Mouse (Mus musculus): ENCODE measurements around the gene Hsbp1. TPM values are rescaled to one million over a fixed set of nuclear protein-coding genes. Genes with fewer than 3 reads are reported as not detected.

Hsbp1 gene
- polyA plus RNA-seq, 1 experiment from 2014 or later, result 366 TPM

DNA sequence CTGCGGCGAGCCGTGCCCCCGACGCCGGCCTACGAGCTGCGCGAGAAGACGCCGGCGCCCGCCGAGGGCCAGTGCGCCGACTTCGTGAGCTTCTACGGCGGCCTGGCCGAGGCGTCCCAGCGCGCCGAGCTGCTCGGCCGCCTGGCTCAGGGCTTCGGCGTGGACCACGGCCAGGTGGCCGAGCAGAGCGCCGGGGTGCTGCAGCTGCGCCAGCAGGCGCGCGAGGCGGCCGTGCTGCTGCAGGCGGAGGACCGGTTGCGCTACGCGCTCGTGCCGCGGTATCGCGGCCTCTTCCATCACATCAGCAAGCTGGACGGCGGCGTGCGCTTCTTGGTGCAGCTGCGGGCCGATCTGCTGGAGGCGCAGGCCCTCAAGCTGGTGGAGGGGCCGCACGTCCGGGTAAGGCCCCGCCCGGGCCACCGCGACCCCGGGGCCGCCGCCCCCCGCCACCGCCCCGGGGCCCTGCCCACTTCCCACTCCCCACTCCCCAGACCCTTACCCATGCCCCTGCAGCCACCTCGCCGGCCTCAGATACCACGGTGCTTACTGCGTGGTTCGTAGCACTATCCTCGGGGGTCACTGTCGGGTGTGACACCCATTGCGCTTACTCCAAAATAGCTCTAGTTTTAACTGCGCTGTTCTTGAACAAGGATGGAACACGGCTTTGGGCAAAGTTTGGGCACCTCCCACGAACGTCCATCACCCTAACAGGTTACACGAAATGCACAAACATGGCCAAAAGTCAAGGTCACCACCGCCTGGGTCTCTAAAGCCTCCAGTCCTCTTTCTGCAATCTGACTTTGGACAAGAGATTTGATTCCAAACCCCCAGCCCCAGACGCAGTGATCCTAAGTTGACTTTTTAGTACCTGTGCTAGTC lies 51.0 kb downstream of the Hsbp1 start:
- 7% methylated on average over 68 of the region's 83 CpGs for WGBS
- no peak for DNase-seq (ENCODE audit: low spot score)
- ATAC-seq (ENCODE audit: low FRiP score), result peak; percentile 62

More for the DNA sequence above, 51.0 kb downstream of the Hsbp1 start:
- no peaks in the 10 kb centered on the region for H3K27me3 ChIP-seq (ENCODE audit: control insufficient read depth, insufficient read depth, low read length)
- peak overlapping the region; percentile 74 for H3K4me3 ChIP-seq (ENCODE audit: low read depth, low read length)
- peak overlapping the region; percentile 99 for H3K4me2 ChIP-seq (replicated peaks; ENCODE audit: low read depth, low read length)
- H3K36me3 ChIP-seq (ENCODE audit: control insufficient read depth, insufficient read depth, low read length), result no peaks in the 10 kb centered on the region
- H3K4me1 ChIP-seq (replicated peaks; ENCODE audit: control insufficient read depth, insufficient read depth, low read length), result peaks cover 5% of the 10 kb centered on the region
- H3K27ac ChIP-seq (ENCODE audit: low read depth, low read length), result peak overlapping the region; percentile 80
- H3K9me3 ChIP-seq (ENCODE audit: control insufficient read depth, low read length), result no peaks in the 10 kb centered on the region
- peak overlapping the region; percentile 84 for H3K9ac ChIP-seq (ENCODE audit: low read depth, low read length)

Other genes starting within 250 kb of the Hsbp1 start
- gene Mlycd, start 50.4 kb downstream of the Hsbp1 start, polyA plus RNA-seq (2014; fragmentation: Nextera tagmentation; extraction: Ambion mirVana), result 9.2 and 10.7 TPM in 2 replicates
- gene Osgin1, start 89.6 kb downstream of the Hsbp1 start, polyA plus RNA-seq (2014; fragmentation: Nextera tagmentation; extraction: Ambion mirVana), result 0.23 TPM in 1 of 2 replicates, not detected in the other
- 14.5 and 17.2 TPM in 2 replicates for gene Necab2, start 102.2 kb downstream of the Hsbp1 start, polyA plus RNA-seq (2014; fragmentation: Nextera tagmentation; extraction: Ambion mirVana)
- gene Slc38a8, start 157.2 kb downstream of the Hsbp1 start, polyA plus RNA-seq (2014; fragmentation: Nextera tagmentation; extraction: Ambion mirVana), result 0.11 TPM in 1 of 2 replicates, not detected in the other
- 64.8 and 84.4 TPM in 2 replicates for gene Mbtps1, start 214.2 kb downstream of the Hsbp1 start, polyA plus RNA-seq (2014; fragmentation: Nextera tagmentation; extraction: Ambion mirVana)
- gene Hsdl1, start 230.7 kb downstream of the Hsbp1 start, polyA plus RNA-seq (2014; fragmentation: Nextera tagmentation; extraction: Ambion mirVana), result 76.9 and 78.7 TPM in 2 replicates
- 0.08 and 0.28 TPM in 2 replicates for gene Dnaaf1, start 230.7 kb downstream of the Hsbp1 start, polyA plus RNA-seq (2014; fragmentation: Nextera tagmentation; extraction: Ambion mirVana)